Mouse (Mus musculus) NIH3T3 (cell line): ENCODE data around the gene Tubb4a.
A peak's percentile ranks its signal among the peaks of the same experiment; 100 is the strongest.

Experiments used
- DNase-seq: peaks from one replicate; pipeline ENCODE4 v3.0.0-alpha.2; 2012; ENCODE audit warnings: low read depth

Gene Tubb4a

DNA sequence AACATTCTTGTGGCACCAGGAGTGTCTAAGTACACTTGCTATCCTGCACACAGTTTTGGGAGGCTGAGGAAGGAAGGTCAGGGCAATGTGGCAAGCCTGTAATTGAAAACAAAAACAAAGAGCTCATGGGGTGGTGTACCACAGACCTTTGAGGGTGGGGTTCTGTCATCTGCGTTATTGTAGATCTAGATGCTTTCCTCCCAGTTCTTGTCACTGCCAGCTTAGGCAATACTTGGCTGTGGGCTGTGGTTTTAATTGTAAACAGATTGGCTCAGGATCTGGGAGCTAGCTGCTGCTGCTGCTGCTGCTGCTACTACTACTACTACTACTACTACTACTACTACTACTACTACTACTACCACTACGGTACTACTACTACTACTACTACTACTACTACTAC lies 14.7 kb upstream of the Tubb4a start:
- peak; percentile 63 for DNase-seq

DNA sequence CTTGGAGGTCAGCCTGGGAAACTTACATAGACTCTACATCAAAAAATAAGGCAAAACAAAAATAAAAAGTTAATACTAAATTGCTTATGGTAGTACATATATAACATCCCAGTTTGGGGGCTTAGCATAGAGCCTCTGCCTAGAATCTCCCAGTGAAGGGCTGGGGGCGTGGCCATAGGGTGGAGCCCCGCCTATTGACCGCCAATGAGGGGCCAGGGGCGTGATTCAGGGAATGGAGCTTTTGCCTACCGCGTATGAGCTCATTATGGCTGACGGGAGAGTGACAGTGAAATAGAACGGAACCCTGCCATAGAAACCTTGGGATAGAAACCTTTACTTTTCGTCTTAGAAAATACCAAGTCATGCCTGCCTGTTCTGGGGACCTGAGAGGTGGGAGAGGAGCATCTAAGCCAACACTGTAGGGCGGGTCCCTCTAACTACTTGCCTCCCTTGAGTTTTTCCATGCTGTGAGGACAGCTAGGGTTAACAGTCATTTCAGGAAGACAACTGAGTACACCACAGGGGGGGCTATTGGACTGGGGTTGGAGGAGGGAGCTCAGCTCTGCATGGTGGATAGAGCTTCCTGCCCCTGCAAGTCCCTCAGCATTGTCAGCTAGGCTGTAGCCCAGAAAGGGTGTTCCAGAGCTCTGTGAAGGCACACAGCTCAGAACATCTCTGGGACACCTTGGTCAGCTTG lies 12.2 kb upstream of the Tubb4a start:
- no peak for DNase-seq

DNA sequence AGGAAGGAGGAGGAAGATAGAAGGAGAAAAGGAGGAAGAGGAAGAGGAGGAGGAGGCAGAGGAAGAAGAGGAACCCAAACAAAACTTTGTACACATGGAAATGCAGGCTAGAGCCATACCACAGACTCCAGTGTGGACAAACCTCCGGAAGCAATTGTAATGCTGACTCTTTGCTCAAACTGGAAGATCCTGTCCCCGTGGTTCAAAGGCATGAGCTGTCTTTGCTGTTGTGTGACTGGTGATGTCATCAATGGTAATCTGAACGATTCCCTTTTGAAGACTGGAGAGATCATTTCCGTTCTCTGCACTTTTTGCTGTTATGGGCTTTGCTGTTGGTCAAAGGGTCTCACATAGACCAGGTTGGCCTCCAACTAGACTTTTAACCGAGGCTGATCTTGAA lies 10.7 kb upstream of the Tubb4a start:
- DNase-seq, result no peak

DNA sequence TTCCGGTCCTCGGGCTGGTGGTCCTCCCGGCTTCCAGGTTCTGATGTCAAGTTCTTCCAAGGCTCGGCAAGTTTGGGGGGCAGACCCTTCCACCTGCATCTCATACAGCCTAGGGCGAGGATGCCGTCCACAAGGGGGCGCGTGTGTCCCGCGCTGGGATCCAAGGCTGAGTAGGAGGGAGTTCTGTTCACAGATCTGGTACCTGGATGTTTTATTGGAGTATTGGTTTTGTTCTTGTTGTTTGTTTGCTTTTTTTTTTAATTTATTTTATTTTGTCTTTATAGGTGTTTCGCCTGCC lies 9.0 kb upstream of the Tubb4a start:
- DNase-seq, result peak; percentile 91

DNA sequence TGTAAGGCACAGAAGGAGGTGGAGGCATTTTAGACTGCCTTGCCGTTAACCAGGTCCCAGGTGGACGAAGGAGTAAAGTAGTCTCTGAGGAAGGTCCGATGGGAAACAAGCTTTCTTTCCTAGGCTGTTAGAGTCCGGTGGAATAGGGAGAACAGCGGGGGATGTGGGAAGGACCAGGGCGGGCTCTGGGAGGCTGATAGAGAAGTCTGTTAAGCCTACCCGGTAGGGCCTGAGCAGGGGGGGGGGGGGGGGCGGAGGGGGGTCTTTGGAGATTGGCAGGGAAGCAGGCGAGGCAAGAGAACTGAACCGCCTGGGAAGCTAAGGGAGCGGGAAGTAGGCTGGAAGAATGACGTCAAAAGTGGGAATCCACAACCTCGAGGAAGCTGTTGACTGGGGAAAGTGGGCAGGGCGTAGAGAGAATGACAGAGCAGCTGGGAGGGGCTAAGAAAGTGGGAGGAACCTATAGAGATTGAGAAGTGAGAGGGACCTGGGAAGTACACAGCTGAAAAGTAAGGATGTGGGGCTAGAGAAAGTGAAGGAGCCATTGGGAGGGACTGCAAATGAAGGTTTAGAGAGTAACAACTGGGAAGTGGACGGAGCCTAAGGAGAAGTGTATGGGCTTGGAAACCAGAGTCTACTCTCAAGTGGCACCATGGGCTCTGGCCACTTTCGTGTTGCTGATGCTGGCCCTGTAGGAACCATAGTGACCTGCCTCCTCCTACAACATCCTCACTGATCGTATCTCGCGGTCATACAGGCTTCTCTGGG lies 8.5 kb upstream of the Tubb4a start:
- peak; percentile 65 for DNase-seq

DNA sequence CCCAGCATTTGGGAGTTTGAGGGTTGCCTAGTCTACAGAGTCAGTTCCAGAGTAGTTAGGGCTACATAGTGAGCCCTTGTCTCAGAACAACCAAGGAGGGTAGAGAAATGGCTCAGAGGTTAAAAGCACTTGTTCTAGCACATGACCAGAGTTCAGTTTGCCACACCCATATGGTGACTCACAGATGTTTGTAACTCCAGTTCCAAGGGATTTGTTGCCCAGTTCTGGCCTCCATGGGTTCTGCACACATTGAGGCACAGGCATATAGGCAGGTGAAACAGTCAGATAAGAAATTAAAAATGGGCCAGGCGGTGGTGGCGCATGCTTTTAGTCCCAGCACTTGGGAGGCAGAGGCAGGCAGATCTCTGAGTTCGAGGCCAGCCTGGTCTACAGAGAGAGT lies 6.6 kb upstream of the Tubb4a start:
- DNase-seq, result peak; percentile 54

DNA sequence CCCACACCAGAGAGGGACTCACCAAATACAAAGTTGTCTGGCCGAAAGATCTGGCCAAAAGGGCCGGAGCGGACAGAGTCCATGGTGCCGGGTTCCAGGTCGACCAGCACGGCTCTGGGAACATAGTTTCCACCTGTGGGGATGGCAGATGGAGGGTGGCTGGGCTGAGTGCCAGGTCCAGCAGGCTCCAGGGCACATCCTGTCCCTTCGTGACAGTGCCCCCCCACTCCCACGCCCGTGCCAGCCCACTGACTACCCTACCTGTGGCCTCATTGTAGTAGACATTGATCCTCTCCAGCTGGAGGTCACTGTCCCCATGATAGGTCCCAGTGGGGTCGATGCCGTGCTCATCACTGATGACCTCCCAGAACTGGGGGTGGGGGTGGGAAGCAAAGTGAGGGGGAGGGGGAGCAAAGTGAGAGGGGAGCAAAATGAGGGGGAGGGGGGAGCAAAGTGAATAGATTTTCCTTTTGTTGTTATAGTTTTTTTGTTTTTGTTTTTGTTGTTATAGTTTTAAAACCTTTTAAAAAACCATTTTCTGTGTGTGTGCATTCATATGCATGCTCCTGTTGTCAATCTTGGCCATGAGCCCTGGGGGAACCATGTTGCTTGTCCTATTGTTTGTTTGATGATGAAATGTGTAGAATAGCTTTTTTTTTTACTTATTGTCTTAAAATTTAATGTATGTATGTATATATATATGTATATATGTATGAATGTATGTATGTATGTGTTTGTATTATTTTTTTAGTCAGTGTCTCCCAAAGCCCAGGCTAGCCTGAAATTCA lies 1.4 kb downstream of the Tubb4a start:
- DNase-seq, result no peak

DNA sequence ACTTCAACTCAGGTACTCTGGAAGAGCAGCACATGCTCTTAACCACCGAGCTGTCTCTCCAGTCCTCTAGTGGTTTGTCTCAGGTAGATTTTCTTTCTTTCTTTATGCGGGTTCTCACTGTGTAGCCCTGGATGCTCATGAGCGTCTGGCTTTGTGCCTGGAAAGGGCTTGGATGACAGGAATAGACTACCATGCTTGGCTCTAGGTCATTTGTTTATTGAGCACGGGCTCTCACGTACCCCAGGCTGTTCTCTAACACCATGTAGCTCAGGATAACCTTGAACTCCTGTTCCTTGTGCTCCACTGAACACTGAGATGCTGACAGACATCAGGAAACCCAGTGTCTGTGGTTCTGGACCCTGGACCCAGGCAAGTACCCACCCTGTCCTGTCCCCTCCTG lies 5.1 kb downstream of the Tubb4a start:
- DNase-seq, result no peak

DNA sequence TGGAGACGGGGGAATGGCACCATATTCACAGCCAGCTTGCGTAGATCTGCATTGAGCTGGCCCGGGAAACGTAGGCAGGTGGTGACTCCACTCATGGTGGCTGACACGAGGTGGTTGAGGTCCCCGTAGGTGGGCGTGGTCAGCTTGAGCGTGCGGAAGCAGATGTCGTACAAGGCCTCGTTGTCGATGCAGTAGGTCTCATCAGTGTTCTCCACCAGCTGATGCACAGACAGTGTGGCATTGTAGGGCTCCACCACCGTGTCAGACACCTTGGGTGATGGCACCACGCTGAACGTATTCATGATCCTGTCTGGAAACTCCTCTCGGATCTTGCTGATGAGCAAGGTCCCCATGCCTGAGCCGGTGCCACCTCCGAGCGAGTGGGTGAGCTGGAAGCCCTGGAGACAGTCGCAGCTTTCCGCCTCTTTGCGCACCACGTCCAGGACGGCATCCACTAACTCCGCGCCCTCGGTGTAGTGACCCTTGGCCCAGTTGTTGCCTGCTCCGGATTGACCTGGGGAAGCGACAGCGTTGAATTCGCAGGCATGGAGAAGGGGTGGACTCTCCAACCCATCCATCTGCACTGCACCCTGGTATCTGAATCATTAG lies 6.2 kb downstream of the Tubb4a start:
- DNase-seq, result no peak

DNA sequence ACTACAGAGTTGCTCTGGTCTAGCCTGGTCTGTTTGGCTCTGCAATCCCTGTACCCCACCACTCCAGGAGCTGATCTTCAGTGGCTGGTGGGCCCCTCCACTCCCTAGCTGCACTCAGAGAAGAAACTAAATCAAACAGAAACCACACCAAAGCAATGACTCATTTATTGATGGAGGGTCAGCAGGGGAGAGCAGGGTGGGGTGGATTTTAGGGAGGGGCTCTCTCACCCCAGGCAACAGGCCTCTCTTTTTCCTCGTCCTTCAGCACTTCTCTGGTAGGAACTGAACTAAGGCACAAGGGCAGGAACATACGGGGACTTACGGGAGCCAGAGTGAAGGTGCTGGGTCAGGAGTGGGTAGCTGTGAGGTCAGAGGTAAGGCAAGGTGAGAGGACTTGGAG lies 7.7 kb downstream of the Tubb4a start:
- no peak for DNase-seq

DNA sequence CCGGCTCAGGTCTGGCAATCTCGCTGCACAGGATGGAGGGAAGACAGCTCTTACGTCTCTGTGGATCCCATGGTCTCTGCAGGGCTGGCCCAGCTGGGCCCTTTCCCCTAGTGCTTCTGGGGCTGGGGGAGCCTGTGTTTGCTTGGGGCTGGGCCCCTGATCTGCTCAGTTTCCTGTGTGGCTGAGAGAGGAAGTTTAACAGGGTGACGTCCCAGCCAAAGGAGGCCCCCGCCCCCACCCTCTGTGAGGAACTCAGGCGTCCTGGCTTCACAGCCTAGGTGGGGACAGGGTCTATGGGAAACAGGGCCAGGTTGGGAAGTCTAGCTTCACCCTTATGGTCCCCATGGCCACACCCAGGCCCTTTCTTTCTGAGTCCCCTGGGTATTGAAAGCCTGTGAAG lies 9.2 kb downstream of the Tubb4a start, which contains the start of gene Dennd1c:
Dennd1c (minus strand) TSS at position 179 of the 400 bp plus-strand sequence.
- no peak for DNase-seq

DNA sequence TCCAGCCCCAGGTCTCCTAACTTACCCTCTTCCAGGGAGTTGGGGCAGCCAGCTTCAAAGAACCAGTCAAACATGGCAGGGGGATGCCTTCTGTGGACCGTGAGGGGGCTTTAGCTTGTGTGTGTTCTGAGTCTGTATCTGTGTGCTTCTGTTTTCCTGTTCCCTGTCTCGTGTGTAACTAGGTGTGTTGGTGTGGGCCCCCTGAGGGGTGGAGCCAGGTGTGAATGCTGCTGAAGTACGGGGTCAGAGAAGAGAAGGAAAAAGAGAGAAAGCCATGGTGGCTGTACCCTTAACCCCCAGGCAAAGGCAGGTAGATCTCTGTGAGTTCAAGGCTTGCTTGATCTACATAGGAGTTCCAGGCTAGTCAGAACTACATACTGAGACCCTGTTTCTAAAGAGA lies 10.7 kb downstream of the Tubb4a start:
- DNase-seq, result no peak

DNA sequence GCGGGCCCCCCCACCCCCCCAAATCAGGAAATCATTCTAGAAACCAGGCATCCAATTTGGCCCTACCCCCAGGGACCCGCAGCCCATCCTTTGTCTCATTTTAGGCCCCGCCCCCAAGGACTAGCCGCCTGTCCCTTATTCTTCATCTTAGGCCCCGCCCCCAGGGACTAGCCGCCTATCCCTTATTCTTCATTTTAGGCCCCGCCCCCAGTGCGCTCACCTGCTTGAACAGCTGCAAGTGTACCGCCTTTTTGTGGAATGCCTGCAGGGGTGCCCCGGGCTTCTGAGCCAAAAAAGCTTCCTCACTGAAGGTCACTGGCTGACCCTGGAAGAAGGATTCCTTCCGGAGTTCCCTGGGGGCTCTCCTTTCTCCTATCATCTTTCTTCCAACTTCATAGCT lies 16.9 kb downstream of the Tubb4a start:
- DNase-seq, result no peak

DNA sequence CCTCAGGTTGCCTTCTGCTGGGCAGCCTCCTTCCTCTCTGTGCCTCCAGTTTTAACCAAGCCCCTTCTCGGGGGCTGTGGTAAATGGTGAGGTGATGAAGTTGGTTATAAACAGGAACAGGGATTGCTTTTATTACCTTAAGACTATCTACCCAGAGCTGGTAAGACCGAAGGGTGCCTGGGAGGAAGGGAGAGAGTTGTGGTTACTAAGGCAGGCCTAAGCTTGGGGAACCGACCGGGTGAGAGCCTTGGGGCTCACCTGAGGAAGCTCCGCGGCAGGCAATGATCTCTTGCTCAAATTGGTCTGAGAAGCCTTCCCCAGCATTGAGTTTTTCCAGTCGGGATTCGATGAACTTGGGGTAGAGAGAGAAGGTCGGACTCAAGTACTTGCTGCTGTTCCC lies 17.3 kb downstream of the Tubb4a start:
- no peak for DNase-seq

DNA sequence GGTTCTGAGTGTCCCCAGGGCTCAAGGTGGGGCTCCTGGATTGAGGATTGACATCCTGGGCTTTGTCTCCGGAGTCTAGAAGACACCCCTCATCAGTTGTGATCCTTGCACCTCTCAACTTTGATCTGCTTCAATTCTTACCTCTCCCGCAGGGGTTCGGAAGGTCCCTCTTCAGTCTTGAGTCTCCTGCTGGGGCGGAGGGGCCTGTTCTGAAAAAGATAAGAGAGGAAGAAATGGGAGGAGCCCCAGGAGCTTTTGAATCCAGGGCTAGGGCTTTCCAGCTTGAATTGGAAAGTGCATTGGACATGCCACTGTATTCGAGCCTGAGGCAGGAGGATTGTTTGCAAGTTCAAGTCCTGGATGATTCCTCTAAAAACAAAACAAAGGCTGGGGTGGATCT lies 20.7 kb downstream of the Tubb4a start:
- no peak for DNase-seq

DNA sequence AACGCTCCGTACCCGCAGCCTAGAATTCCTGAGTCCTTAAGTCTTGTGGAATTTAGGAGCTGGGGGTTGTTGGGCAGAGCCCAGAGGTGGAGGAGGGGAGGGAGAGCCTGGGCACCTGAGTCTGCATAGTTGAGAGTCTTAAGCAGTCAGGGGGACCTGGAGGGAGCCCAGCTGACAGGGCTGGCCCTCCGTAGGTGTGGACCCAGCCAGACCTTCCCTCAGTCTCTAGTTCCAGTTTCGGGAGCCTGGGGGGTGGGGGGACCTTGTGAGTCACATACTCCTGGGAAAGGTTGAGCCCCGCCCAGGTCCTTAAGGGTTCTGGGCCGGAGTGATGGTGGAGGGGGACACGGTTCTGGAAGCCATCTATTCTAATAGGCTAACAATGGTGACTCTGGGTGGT lies 24.6 kb downstream of the Tubb4a start:
- DNase-seq, result no peak

DNA sequence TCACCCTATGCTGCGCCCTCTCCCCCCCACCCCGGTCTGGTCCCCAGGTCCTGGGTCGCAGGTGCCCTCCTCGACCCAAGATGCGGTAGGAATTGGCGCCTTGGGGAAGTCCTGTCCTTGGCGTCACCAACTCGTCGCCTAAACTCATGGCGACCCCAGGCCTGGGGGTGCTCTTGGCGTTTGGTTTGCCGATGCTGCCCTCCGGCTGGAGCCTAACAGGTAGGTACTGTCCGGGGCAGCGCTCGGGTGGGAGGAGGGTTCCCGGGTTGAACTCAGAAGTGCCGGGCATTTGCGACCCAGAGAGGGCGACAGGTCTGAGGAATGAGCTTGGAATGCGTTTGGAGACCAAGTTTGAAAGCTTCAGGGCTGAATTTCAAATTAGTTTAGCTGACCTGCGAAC lies 25.0 kb downstream of the Tubb4a start:
- no peak for DNase-seq

DNA sequence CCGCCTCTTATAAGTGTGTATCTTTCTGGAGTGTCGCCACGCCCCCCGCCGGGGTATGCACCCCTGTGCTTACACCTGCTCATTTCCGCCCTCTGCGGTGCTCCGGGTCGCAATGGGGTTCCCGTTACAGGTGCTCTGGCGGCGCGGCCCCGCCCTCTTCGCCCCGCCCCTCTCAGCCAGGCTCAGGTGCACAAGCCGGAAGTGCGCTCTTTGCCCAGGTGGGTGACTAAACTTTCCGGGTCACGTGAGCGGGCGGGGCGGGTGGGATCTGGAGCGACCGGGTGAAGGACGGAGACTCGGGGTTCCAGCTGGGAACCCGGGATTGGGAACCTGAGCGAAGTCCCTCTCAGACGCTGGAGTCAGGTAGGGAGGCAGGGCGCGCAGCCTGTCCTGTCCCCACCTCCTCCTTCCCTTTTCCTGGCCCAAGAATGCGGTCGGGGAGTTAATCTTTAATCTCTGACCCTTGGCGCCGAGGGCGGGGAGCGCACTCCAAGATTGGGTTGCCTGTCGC lies 25.5 kb downstream of the Tubb4a start:
- DNase-seq, result no peak

DNA sequence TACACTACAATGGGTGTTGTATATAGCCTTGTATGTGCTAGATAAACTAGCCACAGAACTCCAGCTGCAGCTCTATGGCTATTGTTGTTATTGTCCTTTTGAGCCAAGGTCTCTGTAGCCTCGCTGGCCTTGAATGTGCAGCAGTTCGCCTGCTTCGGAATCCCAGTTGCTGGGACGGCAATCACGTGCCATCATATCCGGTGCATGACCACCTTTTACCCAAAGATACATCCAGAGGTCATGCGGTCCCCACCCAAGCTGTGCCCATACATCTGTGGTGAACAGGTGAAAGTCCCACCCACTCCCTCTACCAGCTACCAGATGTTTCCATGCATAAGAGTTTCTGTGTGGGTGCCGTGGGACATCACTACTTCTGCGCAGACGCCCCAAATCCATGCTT lies 26.5 kb downstream of the Tubb4a start:
- no peak for DNase-seq

DNA sequence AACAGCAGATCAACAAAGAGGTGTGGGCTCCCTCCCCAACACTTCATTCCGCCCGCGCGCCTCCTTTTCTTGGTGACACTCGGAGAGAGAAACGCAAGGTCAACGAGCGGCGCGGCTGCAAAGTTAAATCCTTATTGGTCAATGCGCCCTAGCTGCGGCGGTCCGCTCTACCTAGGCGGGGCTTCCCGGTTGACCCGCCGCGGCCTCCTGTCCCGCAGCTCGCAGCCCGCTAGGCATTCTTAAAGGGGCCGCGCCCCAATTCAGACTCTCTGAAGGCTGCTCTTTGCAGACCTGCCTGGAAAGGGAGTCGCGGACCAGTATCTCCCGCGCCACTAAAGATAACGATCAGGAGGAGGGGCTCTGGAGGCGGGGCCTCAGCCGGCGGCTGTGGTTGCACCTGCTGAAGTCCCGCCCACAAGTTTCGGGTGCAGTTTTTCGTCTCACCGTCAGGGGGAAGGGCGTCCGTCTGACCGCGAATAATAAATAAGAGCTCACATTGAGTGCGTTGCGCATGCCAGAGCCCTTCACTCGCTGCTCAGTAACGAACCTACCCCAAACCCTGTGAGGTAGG lies 27.3 kb downstream of the Tubb4a start:
- peak; percentile 94 for DNase-seq

DNA sequence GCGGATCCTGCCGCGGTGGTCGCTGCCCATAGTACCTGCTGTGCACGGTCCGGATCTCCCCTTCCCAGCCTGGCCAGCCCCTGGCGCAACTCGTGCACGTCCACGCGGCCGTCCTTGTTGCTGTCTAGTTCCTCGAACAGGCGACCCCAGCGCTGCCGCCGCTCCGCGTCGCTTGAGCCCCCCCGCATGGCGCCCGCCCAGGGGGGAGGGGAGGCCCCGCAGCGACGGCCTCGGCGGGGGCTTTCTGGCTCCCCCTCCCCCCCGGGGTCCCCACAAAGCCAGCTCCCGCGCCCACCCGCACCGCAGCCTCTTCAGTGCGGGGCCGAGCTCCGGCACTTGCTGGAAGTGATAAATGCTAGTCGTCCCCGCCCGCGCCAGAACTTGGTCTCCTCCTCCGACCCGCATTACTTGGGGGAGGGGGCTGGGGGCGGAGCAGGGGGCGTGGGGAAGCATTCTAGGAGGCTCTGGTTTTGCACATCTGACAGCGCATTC lies 28.1 kb downstream of the Tubb4a start, which contains the start of gene Slc25a23:
Slc25a23 (minus strand) TSS at position 378 of the 492 bp plus-strand sequence.
- peak; percentile 68 for DNase-seq
